Mouse (Mus musculus) hindbrain, embryonic 11.5 days (tissue): ENCODE data around the gene Def8. TPM values are rescaled to one million over a fixed set of nuclear protein-coding genes. Genes with fewer than 3 reads are reported as not detected.

ENCODE experiments used
- polyA plus RNA-seq: library from polyadenylated mRNA; unstranded; fragments of >200 nt; fragmentation: Nextera tagmentation; extraction: Ambion mirVana; gene quantifications from 2 replicates; pipeline ENCODE4 v1.2.1, GENCODE M21; 2014

Def8 gene
- polyA plus RNA-seq, 1 experiment from 2014 or later = 32.5 TPM

Other genes with a start within 250 kb of the Def8 start
- 0.43 and 0.85 TPM in 2 replicates for gene Dpep1, start 237.3 kb upstream of the Def8 start, polyA plus RNA-seq
- gene Chmp1a, start 210.8 kb upstream of the Def8 start, polyA plus RNA-seq = 87.7 and 94.3 TPM in 2 replicates
- 5.5 and 6.1 TPM in 2 replicates for gene Spata33, start 210.7 kb upstream of the Def8 start, polyA plus RNA-seq
- gene Cdk10, start 198.7 kb upstream of the Def8 start, polyA plus RNA-seq = 32.3 and 34.5 TPM in 2 replicates
- gene Spata2l, start 187.3 kb upstream of the Def8 start, polyA plus RNA-seq = 1.8 and 2.2 TPM in 2 replicates
- 18.1 and 18.6 TPM in 2 replicates for gene Zfp276, start 169.3 kb upstream of the Def8 start, polyA plus RNA-seq
- gene Vps9d1, start 169.2 kb upstream of the Def8 start, polyA plus RNA-seq = 24.9 and 28.0 TPM in 2 replicates
- gene Fanca, start 105.0 kb upstream of the Def8 start, polyA plus RNA-seq = 26.9 and 35.4 TPM in 2 replicates
- 13.1 and 13.2 TPM in 2 replicates for gene Spire2, start 90.8 kb upstream of the Def8 start, polyA plus RNA-seq
- gene Tcf25, start 49.8 kb upstream of the Def8 start, polyA plus RNA-seq = 179 and 181 TPM in 2 replicates
- 0.11 and 0.49 TPM in 2 replicates for gene Mc1r, start 16.4 kb upstream of the Def8 start, polyA plus RNA-seq
- gene Tubb3, start 12.1 kb upstream of the Def8 start, polyA plus RNA-seq = 950 and 1,011 TPM in 2 replicates
- gene Afg3l1, start 54.4 kb downstream of the Def8 start, polyA plus RNA-seq = 30.7 and 32.3 TPM in 2 replicates
- gene Dbndd1, start 91.9 kb downstream of the Def8 start, polyA plus RNA-seq = 40.7 and 42.1 TPM in 2 replicates
- gene Gas8, start 95.3 kb downstream of the Def8 start, polyA plus RNA-seq = 45.5 and 50.7 TPM in 2 replicates
- 11.3 and 12.4 TPM in 2 replicates for gene Rhou, start 230.4 kb downstream of the Def8 start, polyA plus RNA-seq